ENCODE assay signal across 22 mouse cellular contexts in the genomic region with DNA sequence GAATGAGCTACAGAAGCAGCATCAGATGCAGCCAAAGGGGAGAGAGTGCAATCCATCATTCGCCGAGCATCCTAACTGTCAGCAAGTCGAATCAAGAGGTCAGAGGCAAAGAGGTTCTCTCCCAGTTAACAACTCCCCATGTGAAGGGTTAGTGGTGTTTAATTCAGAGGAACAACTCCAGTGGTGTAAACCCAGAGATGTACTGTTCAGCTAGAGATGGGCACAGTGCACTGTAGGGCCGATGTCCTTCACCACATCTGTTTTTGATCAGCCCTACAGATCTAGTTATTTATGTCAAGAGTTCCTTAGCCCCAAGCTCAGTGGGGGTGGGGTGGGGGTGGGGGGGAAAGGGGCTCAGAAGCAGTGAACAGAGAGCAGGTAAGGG. TPM values are rescaled to one million over a fixed set of nuclear protein-coding genes. Genes with fewer than 3 reads are reported as not detected.
DNase-seq lines count a peak whose midpoint lies in the region; ATAC-seq lines count a peak whose summit lies in the region.
"Had no signal": no experiment of that assay in that cellular context is flagged by ENCODE, and none has a peak within 500 bp of the region (broad histone marks: within the 10 kb centered on the region; RNA-seq: fewer than 3 reads in every experiment).

No protein-coding gene starts in this region.

- H3K9ac ChIP-seq in forebrain, embryonic 11.5 days (ENCODE audit: low read length) = no peak overlapping the region
- no peak overlapping the region for H3K9ac ChIP-seq in embryonic facial prominence, embryonic 14.5 days (ENCODE audit: low read depth, low read length)
- H3K9ac ChIP-seq: heart, embryonic 12.5 days; hindbrain, embryonic 12.5 days; neural tube, embryonic 12.5 days had no signal

- H3K9me3 ChIP-seq in forebrain, embryonic 10.5 days = no peaks in the 10 kb centered on the region
- no peaks in the 10 kb centered on the region for H3K9me3 ChIP-seq in forebrain, embryonic 11.5 days (ENCODE audit: control insufficient read depth, low read length)
- H3K9me3 ChIP-seq in embryonic facial prominence, embryonic 14.5 days (ENCODE audit: control insufficient read depth, low read length) = no peaks in the 10 kb centered on the region
- H3K9me3 ChIP-seq: heart, embryonic 12.5 days; hindbrain, embryonic 12.5 days; neural tube, embryonic 12.5 days had no signal

- 76% methylated on average over 4 of the region's 4 CpGs for WGBS in forebrain, embryonic 10.5 days
- 75% methylated on average over 4 of the region's 4 CpGs for WGBS in forebrain, embryonic 11.5 days
- 18% methylated on average over 4 of the region's 4 CpGs for WGBS in embryonic facial prominence, embryonic 14.5 days

- H3K4me3 ChIP-seq in forebrain, embryonic 10.5 days = no peak overlapping the region
- no peak overlapping the region for H3K4me3 ChIP-seq in forebrain, embryonic 11.5 days (ENCODE audit: low read depth, low read length)
- H3K4me3 ChIP-seq in embryonic facial prominence, embryonic 14.5 days (ENCODE audit: low read depth, low read length) = no peak overlapping the region
- H3K4me3 ChIP-seq: erythroblast, embryonic 14.5 days; heart, embryonic 12.5 days; hindbrain, embryonic 12.5 days; neural tube, embryonic 12.5 days had no signal

- no peak for DNase-seq in forebrain, embryonic 10.5 days (ENCODE audit: extremely low spot score, low spot score)
- no peak for DNase-seq in forebrain, embryonic 11.5 days (ENCODE audit: low spot score)
- peak; percentile 70 for DNase-seq in embryo, embryonic 11 days
- peak; percentile 26 for DNase-seq in embryonic facial prominence, embryonic 14.5 days (ENCODE audit: low spot score)
- peak; percentile 76 for DNase-seq in mesoderm, embryonic 11.5 days (ENCODE audit: low read depth, low spot score)
- DNase-seq in heart, postnatal 4 days = no peak
- DNase-seq in left cerebral cortex, postnatal 25 days (ENCODE audit: low spot score in 2 of 2) = no peak
- no peak for DNase-seq in thymus, postnatal 10 days (ENCODE audit: low spot score in 2 of 2)
- DNase-seq: adrenal gland, postnatal 14 days; cerebellum, adult 9-10 months; heart, postnatal 10 days; kidney, adult 18-20 months; kidney, postnatal 4 days; layer of hippocampus, adult 9-11 months; midbrain, embryonic 14.5 days; thymus, postnatal 25 days had no signal

- no peak for ATAC-seq in forebrain, embryonic 11.5 days (replicated peaks; ENCODE audit: low FRiP score)
- ATAC-seq in embryonic facial prominence, embryonic 14.5 days (ENCODE audit: low read depth) = no peak
- ATAC-seq: forebrain, embryonic 14.5 days; inflammation-experienced regulatory T-cells, adult 6 months had no signal

- H3K4me1 ChIP-seq in forebrain, embryonic 10.5 days = peaks cover 48% of the 10 kb centered on the region
- peaks cover 4% of the 10 kb centered on the region for H3K4me1 ChIP-seq in forebrain, embryonic 11.5 days (replicated peaks; ENCODE audit: control insufficient read depth, insufficient read depth, low read length)
- H3K4me1 ChIP-seq in embryonic facial prominence, embryonic 14.5 days (ENCODE audit: control insufficient read depth, insufficient read depth, low read length) = peaks cover 53% of the 10 kb centered on the region

- no peak overlapping the region for H3K4me2 ChIP-seq in forebrain, embryonic 11.5 days (ENCODE audit: low read depth, low read length, severe bottlenecking)
- no peak overlapping the region for H3K4me2 ChIP-seq in embryonic facial prominence, embryonic 14.5 days (ENCODE audit: low read depth, low read length)
- H3K4me2 ChIP-seq: heart, embryonic 12.5 days; hindbrain, embryonic 12.5 days; neural tube, embryonic 12.5 days had no signal

- peaks cover 9% of the 10 kb centered on the region; the same call in 1 of the 2 replicates for H3K27me3 ChIP-seq in forebrain, embryonic 10.5 days (ENCODE audit: poor library complexity, severe bottlenecking)
- H3K27me3 ChIP-seq in forebrain, embryonic 11.5 days (ENCODE audit: control insufficient read depth, insufficient read depth, low read length) = no peaks in the 10 kb centered on the region
- H3K27me3 ChIP-seq in embryonic facial prominence, embryonic 14.5 days (replicated peaks; ENCODE audit: control insufficient read depth, insufficient read depth, low read length) = no peaks in the 10 kb centered on the region
- H3K27me3 ChIP-seq: heart, embryonic 12.5 days; hindbrain, embryonic 12.5 days; neural tube, embryonic 12.5 days had no signal

- peak overlapping the region; percentile 78; the same call in 1 of the 2 replicates for H3K27ac ChIP-seq in forebrain, embryonic 10.5 days
- no peak overlapping the region for H3K27ac ChIP-seq in forebrain, embryonic 11.5 days (ENCODE audit: low read depth, low read length)
- H3K27ac ChIP-seq in embryonic facial prominence, embryonic 14.5 days (replicated peaks; ENCODE audit: low read depth, low read length) = peak overlapping the region; percentile 52; the same call in 1 of the 2 replicates
- H3K27ac ChIP-seq: neural tube, embryonic 12.5 days had no signal

- intact Hi-C loops in left cerebral cortex, postnatal 25 days (cut with DNase I) = no loop called here

- no peaks in the 10 kb centered on the region for H3K36me3 ChIP-seq in forebrain, embryonic 10.5 days (replicated peaks)
- no peaks in the 10 kb centered on the region for H3K36me3 ChIP-seq in forebrain, embryonic 11.5 days (ENCODE audit: control insufficient read depth, insufficient read depth, low read length)
- no peaks in the 10 kb centered on the region for H3K36me3 ChIP-seq in embryonic facial prominence, embryonic 14.5 days (ENCODE audit: control insufficient read depth, insufficient read depth, low read length)
- H3K36me3 ChIP-seq: heart, embryonic 12.5 days; hindbrain, embryonic 12.5 days; neural tube, embryonic 12.5 days had no signal

RNA-seq across cellular contexts. Expression of gene H2afy2, which starts 39.8 kb away (rescaled TPM):
- 327 and 330 TPM in 2 replicates for polyA plus RNA-seq in forebrain, embryonic 10.5 days (2016; fragmentation: Nextera tagmentation; extraction: Ambion mirVana)
- polyA plus RNA-seq in forebrain, embryonic 11.5 days (2014; fragmentation: Nextera tagmentation; extraction: Ambion mirVana) = 260 and 266 TPM in 2 replicates
- polyA plus RNA-seq in embryonic facial prominence, embryonic 14.5 days (2014; fragmentation: Nextera tagmentation; extraction: Ambion mirVana) = 87.2 and 110 TPM in 2 replicates
- 10 to 100 TPM; 22.8 to 24.4 TPM for total RNA-seq in heart, postnatal 4 days (2021)
- total RNA-seq in left cerebral cortex, postnatal 25 days (2021) = 10 to 100 TPM; 25.1 to 28.5 TPM
- polyA plus RNA-seq: erythroblast, embryonic 14.5 days; inflammation-experienced regulatory T-cells, adult 6 months had no signal

Comparison
In these comparisons a context has a peak if more than half of its experiments do, and no peak if none do; other contexts are left out.
1. DNase-seq: peak in embryo, embryonic 11 days (single experiment), embryonic facial prominence, embryonic 14.5 days (single experiment) and mesoderm, embryonic 11.5 days (single experiment); none in forebrain, embryonic 10.5 days (single experiment), forebrain, embryonic 11.5 days (single experiment), heart, postnatal 4 days (single experiment), left cerebral cortex, postnatal 25 days (0 of 2) and thymus, postnatal 10 days (0 of 2).